Mouse (Mus musculus): Measurements from ENCODE around the gene Safb.

GRCm38 (mm10) chr17:56655311-56655710, 70.7 kb downstream of the Safb start:
- no peak for TF ChIP-seq CTCF (IDR thresholded peaks at IDR 0.05; ENCODE audit: low read depth)
- TF ChIP-seq EP300 (IDR thresholded peaks at IDR 0.05; ENCODE audit: low read depth), result no peak

Measured in liver, embryonic 14.5 days (tissue).